Mouse (Mus musculus): ENCODE data around the gene Sncg.

- TF ChIP-seq CTCF (IDR thresholded peaks at IDR 0.05; ENCODE audit: low read depth) = no peak
- no peak for TF ChIP-seq EP300 (IDR thresholded peaks at IDR 0.05; ENCODE audit: low read depth)
These were observed 42.1 kb downstream of the Sncg start for GRCm38 (mm10) chr14:34332476-34332875.
